Mouse (Mus musculus) midbrain, postnatal 0 days (tissue): Measurements from ENCODE around the gene Grb2. TPM values are rescaled to one million over a fixed set of nuclear protein-coding genes. Genes with fewer than 3 reads are reported as not detected.

Source experiments
- ATAC-seq: fragments of 200-750 bp; cut with Nextera tagmentation; 2 replicates; pipeline ENCODE4 v1.8.0; 2017; ENCODE audit warnings: moderate number of reproducible peaks, mild to moderate bottlenecking, moderate TSS enrichment, moderate library complexity; ENCODE audit not compliant: low FRiP score
- DNase-seq: peaks from one replicate; pipeline ENCODE4 v3.0.0-alpha.2; 2015; ENCODE audit warnings: low spot score
- H3K27ac ChIP-seq: fragments of 300-500 bp; sonication (generic); 2 replicates; pipeline ENCODE4 v1.5.1; 2014; ENCODE audit warnings: low read depth, mild to moderate bottlenecking, low read length, mixed read lengths
- H3K27me3 ChIP-seq: fragments of 300-500 bp; sonication (generic); 2 replicates; pipeline ENCODE4 v1.6.1; 2014; ENCODE audit warnings: low read length, control low read depth, mixed read lengths; ENCODE audit not compliant: insufficient read depth
- H3K36me3 ChIP-seq: fragments of 300-500 bp; sonication (generic); 2 replicates; pipeline ENCODE4 v1.6.1; 2014; ENCODE audit warnings: low read length, control low read depth, mixed read lengths; ENCODE audit not compliant: insufficient read depth
- H3K4me1 ChIP-seq: fragments of 300-500 bp; sonication (generic); 2 replicates; pipeline ENCODE4 v1.6.1; 2014; ENCODE audit warnings: mild to moderate bottlenecking, control low read depth, antibody characterized with exemption, low read length, mixed read lengths; ENCODE audit not compliant: insufficient read depth
- H3K4me2 ChIP-seq: fragments of 300-500 bp; sonication (generic); 2 replicates; pipeline ENCODE4 v1.6.1; 2014; ENCODE audit warnings: low read depth, mild to moderate bottlenecking, low read length, mixed read lengths; ENCODE audit not compliant: poor library complexity, severe bottlenecking
- H3K4me3 ChIP-seq: fragments of 300-500 bp; sonication (generic); 2 replicates; pipeline ENCODE4 v1.5.1; 2014; ENCODE audit warnings: low read depth, mild to moderate bottlenecking, low read length, moderate library complexity
- H3K9ac ChIP-seq: fragments of 300-500 bp; sonication (generic); replicated peaks from 2 replicates; pipeline ENCODE4 v1.6.1; 2014; ENCODE audit warnings: mild to moderate bottlenecking, low read length, moderate library complexity, mixed read lengths; ENCODE audit not compliant: poor library complexity, severe bottlenecking
- H3K9me3 ChIP-seq: fragments of 300-500 bp; sonication (generic); 2 replicates; pipeline ENCODE4 v1.6.1; 2016; ENCODE audit warnings: low read length, control low read depth
- CTCF ChIP-seq: IDR thresholded peaks from 2 replicates; pipeline ENCODE4 v1.5.1; 2016; ENCODE audit warnings: antibody characterized with exemption, mild to moderate bottlenecking
- WGBS: fragments of 180-500 bp; shearing (Covaris S2); extraction: QIAGEN DNeasy Blood & Tissue Kit; methylation state at CpG from one replicate; pipeline ENCODE4 v1.1.7; 2014; 5-methylcytosine and 5-hydroxymethylcytosine counted together
- polyA plus RNA-seq: library from polyadenylated mRNA; unstranded; fragments of >200 nt; fragmentation: Nextera tagmentation; extraction: Ambion mirVana; gene quantifications from 2 replicates; pipeline ENCODE4 v1.2.1, GENCODE M21; 2015
- total RNA-seq: library from RNA; depleted of rRNA; stranded (reverse); fragments of >200 nt; gene quantifications from 2 replicates; pipeline ENCODE4 v1.2.3, GENCODE M21; 2014; rRNA removed

Grb2 gene
- total RNA-seq, result 85.8 and 87.0 TPM in 2 replicates
- 153 and 158 TPM in 2 replicates for polyA plus RNA-seq

GRCm38 (mm10) chr11:115708209-115708876 lies at the start of gene Grb2:
TSS of gene Grb2 (minus strand) at chr11:115708597.
- ATAC-seq, result peak; percentile 96
- Histone ChIP-seq H3K4me1 (peaks cover 5% of the 10 kb centered on the region; the same call in 1 of the 2 replicates), H3K4me2 (peak within 1 kb of the TSS; percentile 65), H3K36me3 (no peaks in the 10 kb centered on the region), H3K4me3 (peak within 1 kb of the TSS; percentile 99), H3K27me3 (no peaks in the 10 kb centered on the region), H3K27ac (peak within 1 kb of the TSS; percentile 96), H3K9me3 (no peaks in the 10 kb centered on the region), H3K9ac (peak within 1 kb of the TSS; percentile 97)
- no peak for TF ChIP-seq CTCF
- DNase-seq, result peak; percentile 97
- under 1% methylated on average over 79 of the region's 91 CpGs for WGBS

DNA sequence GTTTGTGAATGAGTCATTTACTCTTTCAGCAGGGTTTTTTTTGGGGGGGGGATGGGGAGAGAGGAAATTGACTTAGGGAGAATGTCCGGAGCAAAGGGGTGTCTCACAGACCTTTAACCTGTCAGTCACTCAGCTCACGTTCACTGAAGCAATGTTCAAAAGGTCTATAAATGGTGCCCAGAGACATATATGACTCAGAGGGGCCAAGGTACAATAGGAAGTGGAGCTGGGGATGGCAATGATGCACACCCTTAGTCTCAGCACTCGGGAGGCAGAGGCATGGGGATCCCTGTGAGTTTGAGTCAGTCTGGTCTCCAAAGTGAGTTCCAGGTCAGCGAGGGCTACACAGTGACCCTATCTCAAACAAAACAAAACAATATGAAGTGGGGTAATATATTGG lies 45.1 kb upstream of the Grb2 start:
- no peak for DNase-seq

GRCm38 (mm10) chr11:115752653-115753052 lies 44.3 kb upstream of the Grb2 start:
- no peak for ATAC-seq
- DNase-seq, result no peak

More for the DNA sequence above, 45.1 kb upstream of the Grb2 start:
- no peaks in the 10 kb centered on the region for H3K9me3 ChIP-seq
- H3K4me1 ChIP-seq, result no peaks in the 10 kb centered on the region
- H3K27me3 ChIP-seq, result no peaks in the 10 kb centered on the region
- H3K27ac ChIP-seq, result no peak overlapping the region
- no peak for TF ChIP-seq CTCF
- WGBS, result 76% methylated on average over 4 of the region's 4 CpGs
- no peak overlapping the region for H3K9ac ChIP-seq
- no peak overlapping the region for H3K4me2 ChIP-seq
- H3K36me3 ChIP-seq, result no peaks in the 10 kb centered on the region
- ATAC-seq, result no peak
- no peak overlapping the region for H3K4me3 ChIP-seq

DNA sequence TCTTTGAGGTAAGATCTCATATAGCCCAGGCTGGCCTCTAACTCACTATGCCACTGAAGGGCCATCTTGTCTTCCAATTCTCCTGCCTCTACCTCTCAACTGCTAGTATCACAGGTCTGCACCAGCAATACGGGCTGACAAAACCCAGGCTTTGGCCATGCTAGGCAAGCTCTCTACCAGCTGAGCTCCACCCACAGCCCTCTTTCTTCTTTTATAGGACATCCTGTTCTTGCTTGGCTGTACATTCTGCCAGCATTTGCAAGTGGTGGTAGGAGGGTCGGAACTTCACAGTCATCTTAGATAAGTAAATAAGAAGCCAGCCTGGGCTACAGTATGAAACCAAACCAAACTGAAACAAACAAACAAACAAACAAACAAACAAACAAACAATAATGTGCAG lies 43.3 kb upstream of the Grb2 start:
- no peak for TF ChIP-seq CTCF
- H3K27ac ChIP-seq, result no peak overlapping the region
- H3K27me3 ChIP-seq, result no peaks in the 10 kb centered on the region
- WGBS, result 65% methylated on average over 2 of the region's 2 CpGs
- no peak overlapping the region for H3K9ac ChIP-seq
- no peaks in the 10 kb centered on the region for H3K36me3 ChIP-seq
- no peaks in the 10 kb centered on the region for H3K4me1 ChIP-seq
- H3K4me2 ChIP-seq, result no peak overlapping the region
- ATAC-seq (no peak), DNase-seq (no peak)
- no peaks in the 10 kb centered on the region for H3K9me3 ChIP-seq
- H3K4me3 ChIP-seq, result no peak overlapping the region

More at GRCm38 (mm10) chr11:115752653-115753052, 44.3 kb upstream of the Grb2 start:
- Histone ChIP-seq H3K4me1 (no peaks in the 10 kb centered on the region), H3K4me3 (no peak overlapping the region), H3K27me3 (no peaks in the 10 kb centered on the region), H3K4me2 (no peak overlapping the region), H3K36me3 (no peaks in the 10 kb centered on the region), H3K27ac (no peak overlapping the region), H3K9me3 (no peaks in the 10 kb centered on the region), H3K9ac (no peak overlapping the region)
- WGBS, result 23% methylated on average over 7 of the region's 7 CpGs
- no peak for TF ChIP-seq CTCF

DNA sequence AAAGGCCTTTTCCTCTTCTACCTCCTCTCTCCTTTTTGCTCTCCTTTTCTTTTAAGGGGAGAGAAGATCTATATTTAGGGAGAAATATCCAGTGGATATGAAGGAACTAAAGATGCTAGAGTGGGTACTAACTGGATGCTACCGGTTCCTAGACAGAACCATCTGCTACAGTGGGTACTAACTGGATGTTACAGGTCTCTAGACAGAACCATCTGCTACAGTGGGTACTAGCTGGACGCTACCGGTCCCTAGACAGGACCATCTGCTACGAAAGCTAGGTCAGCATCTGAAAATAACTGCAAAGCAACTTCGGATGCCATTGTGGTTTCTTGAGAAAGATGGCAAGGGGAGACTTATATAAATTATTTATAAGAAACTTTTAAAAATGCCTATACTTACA lies 41.4 kb upstream of the Grb2 start:
- 80% methylated on average over 5 of the region's 5 CpGs for WGBS
- TF ChIP-seq CTCF, result no peak
- no peaks in the 10 kb centered on the region for H3K27me3 ChIP-seq
- H3K9ac ChIP-seq, result no peak overlapping the region
- no peak overlapping the region for H3K4me3 ChIP-seq
- no peak for DNase-seq
- ATAC-seq, result no peak
- no peak overlapping the region for H3K27ac ChIP-seq
- H3K36me3 ChIP-seq, result no peaks in the 10 kb centered on the region
- no peaks in the 10 kb centered on the region for H3K4me1 ChIP-seq
- H3K9me3 ChIP-seq, result no peaks in the 10 kb centered on the region
- no peak overlapping the region for H3K4me2 ChIP-seq

- no peaks in the 10 kb centered on the region for H3K4me1 ChIP-seq
- WGBS, result 6% methylated on average over 14 of the region's 15 CpGs
- DNase-seq (no peak), ATAC-seq (no peak)
- no peaks in the 10 kb centered on the region for H3K9me3 ChIP-seq
- no peak overlapping the region for H3K9ac ChIP-seq
- H3K27me3 ChIP-seq, result no peaks in the 10 kb centered on the region
- no peak for TF ChIP-seq CTCF
- H3K4me3 ChIP-seq, result peak overlapping the region; percentile 1; the same call in 1 of the 2 replicates
- no peaks in the 10 kb centered on the region for H3K36me3 ChIP-seq
- no peak overlapping the region for H3K27ac ChIP-seq
- peak overlapping the region; percentile 16 for H3K4me2 ChIP-seq
Measured at GRCm38 (mm10) chr11:115747351-115747750, 39.0 kb upstream of the Grb2 start.
